Mouse (Mus musculus) retina, embryonic 14.5 days (tissue): ENCODE measurements around the gene Bcl2l12.

Experiments used
- DNase-seq: peaks from one replicate; pipeline ENCODE4 v3.0.0-alpha.2; 2015; ENCODE audit warnings: low spot score

The Bcl2l12 gene

GRCm38 (mm10) chr7:44986879-44987718 is 11.4 kb downstream of the Bcl2l12 start:
- no peak for DNase-seq

- DNase-seq = peak; percentile 99
Measured at GRCm38 (mm10) chr7:44986192-44986878, 12.2 kb downstream of the Bcl2l12 start, which contains the start of gene Prmt1. Prmt1 (minus strand) TSS chr7:44986568.

GRCm38 (mm10) chr7:44985595-44986191 is 12.8 kb downstream of the Bcl2l12 start:
- DNase-seq = peak; percentile 83

- DNase-seq = no peak
Measured at GRCm38 (mm10) chr7:44984833-44985164, 13.7 kb downstream of the Bcl2l12 start.

GRCm38 (mm10) chr7:44983944-44984832 is 14.3 kb downstream of the Bcl2l12 start:
- DNase-seq = no peak

- peak; percentile 94 for DNase-seq
Measured at GRCm38 (mm10) chr7:44983085-44983484, 15.4 kb downstream of the Bcl2l12 start.

GRCm38 (mm10) chr7:44981539-44981938 is 17.0 kb downstream of the Bcl2l12 start:
- no peak for DNase-seq

GRCm38 (mm10) chr7:44978300-44978699 is 20.2 kb downstream of the Bcl2l12 start:
- no peak for DNase-seq

- DNase-seq = no peak
Measured at GRCm38 (mm10) chr7:44975117-44975419, 23.4 kb downstream of the Bcl2l12 start.

GRCm38 (mm10) chr7:44974383-44975116 is 24.0 kb downstream of the Bcl2l12 start, which contains the start of gene Cpt1c:
Cpt1c (minus strand) TSS chr7:44974851.
- peak; percentile 84 for DNase-seq

- no peak for DNase-seq
Measured at GRCm38 (mm10) chr7:44973415-44974130, 24.9 kb downstream of the Bcl2l12 start.

GRCm38 (mm10) chr7:44971142-44971541 is 27.4 kb downstream of the Bcl2l12 start:
- no peak for DNase-seq

GRCm38 (mm10) chr7:44970231-44970691 is 28.3 kb downstream of the Bcl2l12 start:
- DNase-seq = peak; percentile 90

- no peak for DNase-seq
Measured at GRCm38 (mm10) chr7:44966638-44967037, 31.9 kb downstream of the Bcl2l12 start.

GRCm38 (mm10) chr7:44965975-44966374 is 32.5 kb downstream of the Bcl2l12 start:
- no peak for DNase-seq

GRCm38 (mm10) chr7:44964990-44965389 is 33.5 kb downstream of the Bcl2l12 start:
- DNase-seq = no peak

- no peak for DNase-seq
Measured at GRCm38 (mm10) chr7:44962831-44963230, 35.7 kb downstream of the Bcl2l12 start.

- DNase-seq = no peak
Measured at GRCm38 (mm10) chr7:44962337-44962736, 36.2 kb downstream of the Bcl2l12 start.

- DNase-seq = no peak
Measured at GRCm38 (mm10) chr7:44960512-44960910, 38.0 kb downstream of the Bcl2l12 start.

GRCm38 (mm10) chr7:44959874-44960511 is 38.5 kb downstream of the Bcl2l12 start:
- no peak for DNase-seq
